Mouse (Mus musculus): ENCODE data around the gene Mrps18a. TPM values are rescaled to one million over a fixed set of nuclear protein-coding genes. Genes with fewer than 3 reads are reported as not detected.

The Mrps18a gene
- polyA plus RNA-seq (2014; fragmentation: Nextera tagmentation; extraction: Ambion mirVana): 135 and 141 TPM in 2 replicates

- peak; percentile 97 for ATAC-seq
Observed at GRCm38 (mm10) chr17:46110402-46111289, at the start of gene Mrps18a. Mrps18a (plus strand) TSS chr17:46110986.

GRCm38 (mm10) chr17:46063283-46063973 is 47.4 kb upstream of the Mrps18a start:
- Histone ChIP-seq H3K9me3 (replicated peaks; ENCODE audit: control insufficient read depth, low read length) (no peaks in the 10 kb centered on the region), H3K4me1 (ENCODE audit: control insufficient read depth, insufficient read depth, low read length) (peaks cover 11% of the 10 kb centered on the region)

More at GRCm38 (mm10) chr17:46110402-46111289, at the start of gene Mrps18a:
- Histone ChIP-seq H3K4me2 (ENCODE audit: low read length) (peak within 1 kb of the TSS; percentile 81), H3K4me1 (ENCODE audit: control insufficient read depth, insufficient read depth, low read length) (peaks cover 3% of the 10 kb centered on the region), H3K4me3 (ENCODE audit: low read depth, low read length) (peak within 1 kb of the TSS; percentile 75), H3K9me3 (replicated peaks; ENCODE audit: control insufficient read depth, low read length) (no peaks in the 10 kb centered on the region), H3K9ac (ENCODE audit: low read length) (peak within 1 kb of the TSS; percentile 79), H3K36me3 (ENCODE audit: control insufficient read depth, insufficient read depth, low read length) (no peaks in the 10 kb centered on the region), H3K27ac (ENCODE audit: low read depth, low read length) (peak within 1 kb of the TSS; percentile 78), H3K27me3 (replicated peaks; ENCODE audit: control insufficient read depth, insufficient read depth, low read length) (0 out of 2 replicates have a peak, but pooled peaks cover 9% of the 10 kb centered on the region)
- 6% methylated on average over 38 of the region's 38 CpGs for WGBS
- peak; percentile 93 for DNase-seq (ENCODE audit: low spot score)

GRCm38 (mm10) chr17:46063974-46064312 is 46.8 kb upstream of the Mrps18a start:
- H3K27ac ChIP-seq (ENCODE audit: low read depth, low read length): no peak overlapping the region
- no peak overlapping the region for H3K4me3 ChIP-seq (ENCODE audit: low read depth, low read length)
- H3K4me1 ChIP-seq (ENCODE audit: control insufficient read depth, insufficient read depth, low read length): peaks cover 11% of the 10 kb centered on the region
- H3K9ac ChIP-seq (ENCODE audit: low read length): no peak overlapping the region
- no peak overlapping the region; the same call in 1 of the 2 replicates for H3K4me2 ChIP-seq (ENCODE audit: low read length)
- DNase-seq (ENCODE audit: low spot score) (no peak), ATAC-seq (no peak)
- no peaks in the 10 kb centered on the region for H3K27me3 ChIP-seq (replicated peaks; ENCODE audit: control insufficient read depth, insufficient read depth, low read length)
- H3K9me3 ChIP-seq (replicated peaks; ENCODE audit: control insufficient read depth, low read length): no peaks in the 10 kb centered on the region
- WGBS: 26% methylated on average over 6 of the region's 6 CpGs
- H3K36me3 ChIP-seq (ENCODE audit: control insufficient read depth, insufficient read depth, low read length): no peaks in the 10 kb centered on the region

More at GRCm38 (mm10) chr17:46063283-46063973, 47.4 kb upstream of the Mrps18a start:
- H3K36me3 ChIP-seq (ENCODE audit: control insufficient read depth, insufficient read depth, low read length): no peaks in the 10 kb centered on the region
- 17% methylated on average over 10 of the region's 10 CpGs for WGBS
- H3K4me3 ChIP-seq (ENCODE audit: low read depth, low read length): no peak overlapping the region
- H3K4me2 ChIP-seq (ENCODE audit: low read length): no peak overlapping the region; the same call in 1 of the 2 replicates
- H3K27ac ChIP-seq (ENCODE audit: low read depth, low read length): 0 out of 2 replicates have a peak overlapping the region, but pooled peaks have one; percentile 14
- ATAC-seq: peak; percentile 73
- DNase-seq (ENCODE audit: low spot score): peak; percentile 79
- no peaks in the 10 kb centered on the region for H3K27me3 ChIP-seq (replicated peaks; ENCODE audit: control insufficient read depth, insufficient read depth, low read length)
- no peak overlapping the region; the same call in 1 of the 2 replicates for H3K9ac ChIP-seq (ENCODE audit: low read length)

- Histone ChIP-seq H3K4me1 (ENCODE audit: control insufficient read depth, insufficient read depth, low read length) (no peaks in the 10 kb centered on the region), H3K36me3 (ENCODE audit: control insufficient read depth, insufficient read depth, low read length) (no peaks in the 10 kb centered on the region), H3K27ac (ENCODE audit: low read depth, low read length) (no peak overlapping the region), H3K9ac (ENCODE audit: low read length) (no peak overlapping the region), H3K4me3 (ENCODE audit: low read depth, low read length) (no peak overlapping the region), H3K9me3 (replicated peaks; ENCODE audit: control insufficient read depth, low read length) (no peaks in the 10 kb centered on the region), H3K4me2 (ENCODE audit: low read length) (no peak overlapping the region), H3K27me3 (replicated peaks; ENCODE audit: control insufficient read depth, insufficient read depth, low read length) (no peaks in the 10 kb centered on the region)
- ATAC-seq (no peak), DNase-seq (ENCODE audit: low spot score) (no peak)
- 73% methylated on average over 9 of the region's 9 CpGs for WGBS
Observed at GRCm38 (mm10) chr17:46070046-46070445, 40.7 kb upstream of the Mrps18a start.

GRCm38 (mm10) chr17:46071531-46071930 is 39.3 kb upstream of the Mrps18a start:
- DNase-seq (ENCODE audit: low spot score): no peak
- Histone ChIP-seq H3K36me3 (ENCODE audit: control insufficient read depth, insufficient read depth, low read length) (no peaks in the 10 kb centered on the region), H3K9me3 (replicated peaks; ENCODE audit: control insufficient read depth, low read length) (no peaks in the 10 kb centered on the region), H3K4me2 (ENCODE audit: low read length) (no peak overlapping the region), H3K4me3 (ENCODE audit: low read depth, low read length) (no peak overlapping the region), H3K27ac (ENCODE audit: low read depth, low read length) (no peak overlapping the region), H3K4me1 (ENCODE audit: control insufficient read depth, insufficient read depth, low read length) (no peaks in the 10 kb centered on the region), H3K9ac (ENCODE audit: low read length) (no peak overlapping the region), H3K27me3 (replicated peaks; ENCODE audit: control insufficient read depth, insufficient read depth, low read length) (no peaks in the 10 kb centered on the region)
- ATAC-seq: no peak
- WGBS: 88% methylated on average over 3 of the region's 3 CpGs

- Histone ChIP-seq H3K36me3 (ENCODE audit: control insufficient read depth, insufficient read depth, low read length) (no peaks in the 10 kb centered on the region), H3K4me3 (ENCODE audit: low read depth, low read length) (no peak overlapping the region), H3K4me2 (ENCODE audit: low read length) (no peak overlapping the region), H3K4me1 (ENCODE audit: control insufficient read depth, insufficient read depth, low read length) (no peaks in the 10 kb centered on the region), H3K27me3 (replicated peaks; ENCODE audit: control insufficient read depth, insufficient read depth, low read length) (no peaks in the 10 kb centered on the region), H3K27ac (ENCODE audit: low read depth, low read length) (no peak overlapping the region), H3K9ac (ENCODE audit: low read length) (no peak overlapping the region), H3K9me3 (replicated peaks; ENCODE audit: control insufficient read depth, low read length) (no peaks in the 10 kb centered on the region)
- 72% methylated on average over 23 of the region's 23 CpGs for WGBS
- ATAC-seq: no peak
- DNase-seq (ENCODE audit: low spot score): no peak
Observed at GRCm38 (mm10) chr17:46073730-46074301, 37.0 kb upstream of the Mrps18a start.

- no peaks in the 10 kb centered on the region for H3K27me3 ChIP-seq (replicated peaks; ENCODE audit: control insufficient read depth, insufficient read depth, low read length)
- ATAC-seq: no peak
- no peak overlapping the region for H3K4me3 ChIP-seq (ENCODE audit: low read depth, low read length)
- 60% methylated on average over 7 of the region's 7 CpGs for WGBS
- H3K27ac ChIP-seq (ENCODE audit: low read depth, low read length): no peak overlapping the region
- no peak overlapping the region for H3K4me2 ChIP-seq (ENCODE audit: low read length)
- no peak overlapping the region for H3K9ac ChIP-seq (ENCODE audit: low read length)
- H3K4me1 ChIP-seq (ENCODE audit: control insufficient read depth, insufficient read depth, low read length): no peaks in the 10 kb centered on the region
- no peak for DNase-seq (ENCODE audit: low spot score)
- H3K9me3 ChIP-seq (replicated peaks; ENCODE audit: control insufficient read depth, low read length): no peaks in the 10 kb centered on the region
- H3K36me3 ChIP-seq (ENCODE audit: control insufficient read depth, insufficient read depth, low read length): no peaks in the 10 kb centered on the region
Observed at GRCm38 (mm10) chr17:46074398-46075115, 36.2 kb upstream of the Mrps18a start.

GRCm38 (mm10) chr17:46075116-46075485 is 35.7 kb upstream of the Mrps18a start:
- no peak overlapping the region for H3K9ac ChIP-seq (ENCODE audit: low read length)
- H3K9me3 ChIP-seq (replicated peaks; ENCODE audit: control insufficient read depth, low read length): no peaks in the 10 kb centered on the region
- no peak overlapping the region for H3K27ac ChIP-seq (ENCODE audit: low read depth, low read length)
- DNase-seq (ENCODE audit: low spot score) (no peak), ATAC-seq (no peak)
- no peak overlapping the region for H3K4me3 ChIP-seq (ENCODE audit: low read depth, low read length)
- H3K36me3 ChIP-seq (ENCODE audit: control insufficient read depth, insufficient read depth, low read length): no peaks in the 10 kb centered on the region
- H3K4me2 ChIP-seq (ENCODE audit: low read length): no peak overlapping the region
- no peaks in the 10 kb centered on the region for H3K27me3 ChIP-seq (replicated peaks; ENCODE audit: control insufficient read depth, insufficient read depth, low read length)
- no peaks in the 10 kb centered on the region for H3K4me1 ChIP-seq (ENCODE audit: control insufficient read depth, insufficient read depth, low read length)
- WGBS: 62% methylated on average over 3 of the region's 3 CpGs
